13 mouse cellular contexts compared by ENCODE assay signal in the genomic region with DNA sequence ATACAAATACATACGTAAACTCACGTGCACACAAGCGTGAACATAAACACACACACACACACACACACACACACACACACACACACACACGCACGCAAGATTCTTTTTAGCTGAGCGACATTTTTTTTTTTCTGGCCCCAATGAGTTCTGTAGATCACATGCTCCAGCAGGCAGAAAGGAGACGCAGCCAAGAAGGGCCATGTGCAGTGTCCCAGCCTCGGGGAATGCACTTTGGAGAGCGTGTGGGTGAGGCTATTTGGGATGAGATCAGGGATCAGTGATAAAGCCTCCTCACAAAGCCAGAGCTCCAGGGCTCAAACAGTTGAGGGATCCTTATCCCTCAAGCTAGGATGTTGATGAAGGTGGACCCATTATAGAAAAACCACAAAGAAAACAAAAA. TPM values are rescaled to one million over a fixed set of nuclear protein-coding genes. Genes with fewer than 3 reads are reported as not detected.
DNase-seq lines count a peak whose midpoint lies in the region; ATAC-seq and TF ChIP-seq lines count a peak whose summit lies in the region.
"Had no signal": no experiment of that assay in that cellular context is flagged by ENCODE, and none has a peak within 500 bp of the region (broad histone marks: within the 10 kb centered on the region; RNA-seq: fewer than 3 reads in every experiment).

No protein-coding gene starts in this region.

- no peaks in the 10 kb centered on the region for H3K9me3 ChIP-seq in midbrain, embryonic 11.5 days (ENCODE audit: control insufficient read depth, low read length)
- no peaks in the 10 kb centered on the region for H3K9me3 ChIP-seq in midbrain, embryonic 10.5 days (replicated peaks)
- H3K9me3 ChIP-seq: heart, embryonic 13.5 days had no signal

- no peak for ATAC-seq in midbrain, embryonic 11.5 days (ENCODE audit: low FRiP score)
- ATAC-seq: activated CD4-positive, CD25-positive, alpha-beta regulatory T cell, adult 4 months had no signal

- no peak overlapping the region for H3K4me2 ChIP-seq in midbrain, embryonic 11.5 days
- H3K4me2 ChIP-seq: heart, embryonic 13.5 days had no signal

- no peak overlapping the region for H3K4me3 ChIP-seq in heart, adult 2 months
- H3K4me3 ChIP-seq in midbrain, embryonic 11.5 days (ENCODE audit: low read depth, low read length): no peak overlapping the region
- no peak overlapping the region for H3K4me3 ChIP-seq in midbrain, embryonic 10.5 days
- H3K4me3 ChIP-seq: heart, embryonic 13.5 days; myocyte had no signal

- no peaks in the 10 kb centered on the region for H3K27me3 ChIP-seq in heart, adult 2 months (ENCODE audit: control insufficient read depth, insufficient read depth, low read length)
- no peaks in the 10 kb centered on the region for H3K27me3 ChIP-seq in midbrain, embryonic 11.5 days (ENCODE audit: control insufficient read depth, insufficient read depth, low read length)
- no peaks in the 10 kb centered on the region for H3K27me3 ChIP-seq in midbrain, embryonic 10.5 days (ENCODE audit: low read depth, poor library complexity, severe bottlenecking)
- H3K27me3 ChIP-seq: heart, embryonic 13.5 days had no signal

- peak overlapping the region; percentile 66 for H3K27ac ChIP-seq in heart, adult 2 months
- H3K27ac ChIP-seq in midbrain, embryonic 11.5 days (ENCODE audit: low read depth, low read length): no peak overlapping the region
- H3K27ac ChIP-seq in midbrain, embryonic 10.5 days (replicated peaks): no peak overlapping the region
- H3K27ac ChIP-seq: heart, embryonic 13.5 days had no signal

- TF ChIP-seq EP300 in heart, adult 2 months (IDR thresholded peaks at IDR 0.05; ENCODE audit: insufficient read depth, low read depth, low read length): peak; percentile 77

- intact Hi-C loops in heart, adult 2 months (cut with DNase I): no loop called here
- intact Hi-C loops in heart, postnatal 25 days (cut with DNase I): loop anchor here (5.0 kb wide), 1 partner anchor 37 kb away; no protein-coding TSS in a partner anchor

- H3K79me2 ChIP-seq in heart, adult 2 months (replicated peaks; ENCODE audit: control insufficient read depth, insufficient read depth, low read length): no peaks in the 10 kb centered on the region

- H3K36me3 ChIP-seq in heart, adult 2 months (ENCODE audit: control insufficient read depth, insufficient read depth, low read length): no peaks in the 10 kb centered on the region; the same call in 1 of the 2 replicates
- H3K36me3 ChIP-seq in midbrain, embryonic 11.5 days (ENCODE audit: control insufficient read depth, insufficient read depth, low read length): no peaks in the 10 kb centered on the region
- H3K36me3 ChIP-seq in midbrain, embryonic 10.5 days: no peaks in the 10 kb centered on the region
- H3K36me3 ChIP-seq: heart, embryonic 13.5 days had no signal

- 50% methylated on average over 9 of the region's 9 CpGs for WGBS in heart, adult 2 months
- 77% methylated on average over 9 of the region's 9 CpGs for WGBS in midbrain, embryonic 11.5 days
- 84% methylated on average over 9 of the region's 9 CpGs for WGBS in midbrain, embryonic 10.5 days

- DNase-seq in heart, adult 2 months: peak; percentile 43 to 64
- no peak for DNase-seq in heart, postnatal 25 days (ENCODE audit: low spot score)
- DNase-seq in midbrain, embryonic 11.5 days (ENCODE audit: low spot score, missing footprints): peak; percentile 44
- DNase-seq in midbrain, embryonic 10.5 days (ENCODE audit: low spot score): no peak
- DNase-seq in cerebellum, adult 9-10 months: peak; percentile 74
- DNase-seq in heart, postnatal 4 days: peak; percentile 56
- DNase-seq in ovary, adult 18-20 months (ENCODE audit: low spot score): no peak
- DNase-seq in thymus, postnatal 36 days: no peak
- DNase-seq: kidney, adult 2 months; lung, adult 2 months had no signal

- peaks cover 4% of the 10 kb centered on the region; the same call in 1 of the 2 replicates for H3K4me1 ChIP-seq in heart, adult 2 months (ENCODE audit: control insufficient read depth, insufficient read depth, low read length)
- H3K4me1 ChIP-seq in midbrain, embryonic 11.5 days (ENCODE audit: control insufficient read depth, insufficient read depth, low read length): no peaks in the 10 kb centered on the region
- peaks cover 9% of the 10 kb centered on the region; the same call in 1 of the 2 replicates for H3K4me1 ChIP-seq in midbrain, embryonic 10.5 days

- no peak for TF ChIP-seq CTCF in heart, adult 2 months (IDR thresholded peaks at IDR 0.05)

- no peak overlapping the region for H3K9ac ChIP-seq in heart, adult 2 months (ENCODE audit: low read depth, low read length)
- no peak overlapping the region for H3K9ac ChIP-seq in midbrain, embryonic 11.5 days (ENCODE audit: low read length)
- H3K9ac ChIP-seq: heart, embryonic 13.5 days had no signal

- no peak for TF ChIP-seq POLR2A in heart, adult 2 months (IDR thresholded peaks at IDR 0.05; ENCODE audit: insufficient read depth, low read depth, low read length)

RNA-seq across cellular contexts. Expression of a gene that starts 24.0 kb away (rescaled TPM):
- total RNA-seq in heart, adult 2 months (2021): 10 to 100 TPM; 10.8 to 22.5 TPM
- polyA plus RNA-seq in heart, adult 2 months (2012; rRNA removed): 2.8 and 6.9 TPM in 2 replicates
- 10 to 100 TPM; 14.8 to 17.7 TPM for total RNA-seq in heart, postnatal 25 days (2021)
- polyA plus RNA-seq in midbrain, embryonic 11.5 days (2014; fragmentation: Nextera tagmentation; extraction: Ambion mirVana): 19.4 and 20.0 TPM in 2 replicates
- polyA plus RNA-seq in midbrain, embryonic 10.5 days (2016; fragmentation: Nextera tagmentation; extraction: Ambion mirVana): 15.1 and 18.1 TPM in 2 replicates
- total RNA-seq in heart, postnatal 4 days (2021): 10 to 100 TPM; 11.5 to 14.0 TPM

Comparison
In these comparisons a context has a peak if more than half of its experiments do, and no peak if none do; other contexts are left out.
1. DNase-seq: peak in heart, adult 2 months (2 of 2), midbrain, embryonic 11.5 days (single experiment), cerebellum, adult 9-10 months (single experiment) and heart, postnatal 4 days (single experiment); none in heart, postnatal 25 days (single experiment), midbrain, embryonic 10.5 days (single experiment), ovary, adult 18-20 months (single experiment) and thymus, postnatal 36 days (0 of 2).